Mouse (Mus musculus) stomach, embryonic 15.5 days (tissue): Measurements from ENCODE around the gene Hist1h3e. TPM values are rescaled to one million over a fixed set of nuclear protein-coding genes. Genes with fewer than 3 reads are reported as not detected.
"Not testable (repeated sequence)": the region's sequence is repeated elsewhere in the genome, so short reads cannot be mapped to it uniquely, and the experiment has no call there.

Source experiments
- ATAC-seq: fragments of 200-750 bp; cut with Nextera tagmentation; 2 replicates; pipeline ENCODE4 v1.8.0; 2017; ENCODE audit warnings: low read depth, moderate number of reproducible peaks, moderate TSS enrichment; ENCODE audit not compliant: insufficient read depth, low FRiP score
- H3K27ac ChIP-seq: fragments of 300-500 bp; sonication (generic); 2 replicates; pipeline ENCODE4 v1.5.1; 2015; ENCODE audit warnings: mild to moderate bottlenecking, inconsistent platforms
- H3K27me3 ChIP-seq: fragments of 300-500 bp; sonication (generic); replicated peaks from 2 replicates; pipeline ENCODE4 v1.6.1; 2015; ENCODE audit warnings: inconsistent platforms
- H3K36me3 ChIP-seq: fragments of 300-500 bp; sonication (generic); 2 replicates; pipeline ENCODE4 v1.6.1; 2015; ENCODE audit warnings: inconsistent platforms
- H3K4me1 ChIP-seq: fragments of 300-500 bp; sonication (generic); 2 replicates; pipeline ENCODE4 v1.6.1; 2015; ENCODE audit warnings: inconsistent platforms
- H3K4me2 ChIP-seq: fragments of 300-500 bp; sonication (generic); 2 replicates; pipeline ENCODE4 v1.6.1; 2015; ENCODE audit warnings: mild to moderate bottlenecking, inconsistent platforms
- H3K4me3 ChIP-seq: fragments of 300-500 bp; sonication (generic); replicated peaks from 2 replicates; pipeline ENCODE4 v1.5.1; 2015; ENCODE audit warnings: inconsistent platforms
- H3K9ac ChIP-seq: fragments of 300-500 bp; sonication (generic); 2 replicates; pipeline ENCODE4 v1.6.1; 2015; ENCODE audit warnings: inconsistent platforms
- H3K9me3 ChIP-seq: fragments of 300-500 bp; sonication (generic); 2 replicates; pipeline ENCODE4 v1.6.1; 2016; ENCODE audit warnings: inconsistent platforms
- WGBS: fragments of 180-500 bp; shearing (Covaris S2); methylation state at CpG from one replicate; pipeline ENCODE4 v1.1.7; 2015; 5-methylcytosine and 5-hydroxymethylcytosine counted together
- polyA plus RNA-seq: library from polyadenylated mRNA; unstranded; fragments of >200 nt; fragmentation: Nextera tagmentation; extraction: Ambion mirVana; gene quantifications from 2 replicates; pipeline ENCODE4 v1.2.1, GENCODE M21; 2015

The Hist1h3e gene
- polyA plus RNA-seq, 1 experiment from 2014 or later = 6.7 TPM

DNA sequence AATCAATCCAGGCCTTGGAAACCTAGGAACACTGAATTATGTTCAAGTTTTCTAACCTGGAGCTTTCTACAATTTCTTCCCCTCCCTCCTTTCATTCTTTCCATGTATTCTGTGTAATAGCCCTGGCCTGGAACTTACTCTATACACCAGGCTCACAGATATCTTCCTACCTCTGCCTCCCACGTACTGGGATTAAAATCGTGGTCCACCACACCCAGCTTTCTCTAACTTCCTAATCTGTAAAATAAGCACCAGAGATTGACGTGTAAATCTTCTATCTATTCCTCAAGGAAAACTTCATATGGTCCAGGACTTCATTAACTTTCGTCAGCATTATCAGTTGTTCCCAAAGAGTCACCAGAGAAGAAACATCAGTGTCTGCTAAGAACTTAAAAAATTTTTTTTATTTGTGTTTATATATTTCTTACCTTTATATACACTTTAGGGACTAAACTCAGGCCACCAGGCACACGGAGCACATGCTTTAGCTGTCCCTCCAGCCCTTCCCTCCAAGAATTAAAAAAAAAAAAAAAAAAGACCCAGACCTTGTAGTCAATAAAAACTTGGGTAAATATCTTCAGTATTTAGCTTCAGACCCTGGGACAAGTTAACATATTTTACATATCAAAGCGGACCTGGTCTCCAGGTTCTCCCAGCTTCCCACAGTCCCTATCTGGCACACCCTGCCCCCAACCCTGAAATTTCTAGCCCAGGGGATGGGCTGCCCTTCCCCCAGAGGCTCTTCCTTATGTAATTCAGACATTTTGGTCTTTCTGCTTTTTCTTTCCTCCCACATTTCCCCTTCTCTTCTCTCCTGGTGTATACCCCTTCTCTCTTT, 20.3 kb upstream of the Hist1h3e start:
- Histone ChIP-seq H3K27ac (peak overlapping the region; percentile 86), H3K9ac (peak overlapping the region; percentile 46; the same call in 1 of the 2 replicates), H3K4me3 (peak overlapping the region; percentile 50), H3K4me1 (peaks cover 10% of the 10 kb centered on the region; the same call in 1 of the 2 replicates), H3K27me3 (no peaks in the 10 kb centered on the region), H3K4me2 (peak overlapping the region; percentile 75), H3K36me3 (no peaks in the 10 kb centered on the region), H3K9me3 (no peaks in the 10 kb centered on the region)
- no peak for ATAC-seq
- 8% methylated on average over 6 of the region's 6 CpGs for WGBS

GRCm38 (mm10) chr13:23581408-23582218, 19.4 kb upstream of the Hist1h3e start, which contains the start of gene Hist1h4d:
Hist1h4d (plus strand) TSS chr13:23581598.
- peak within 1 kb of the TSS; percentile 46 for H3K9ac ChIP-seq
- peak within 1 kb of the TSS; percentile 50 for H3K4me3 ChIP-seq
- no peaks in the 10 kb centered on the region for H3K36me3 ChIP-seq
- peak within 1 kb of the TSS; percentile 75 for H3K4me2 ChIP-seq
- H3K9me3 ChIP-seq = no peaks in the 10 kb centered on the region
- peak; percentile 91 for ATAC-seq
- H3K27me3 ChIP-seq = no peaks in the 10 kb centered on the region
- H3K27ac ChIP-seq = peak within 1 kb of the TSS; percentile 86
- under 1% methylated on average over 43 of the region's 43 CpGs for WGBS
- H3K4me1 ChIP-seq = peaks cover 12% of the 10 kb centered on the region; the same call in 1 of the 2 replicates

DNA sequence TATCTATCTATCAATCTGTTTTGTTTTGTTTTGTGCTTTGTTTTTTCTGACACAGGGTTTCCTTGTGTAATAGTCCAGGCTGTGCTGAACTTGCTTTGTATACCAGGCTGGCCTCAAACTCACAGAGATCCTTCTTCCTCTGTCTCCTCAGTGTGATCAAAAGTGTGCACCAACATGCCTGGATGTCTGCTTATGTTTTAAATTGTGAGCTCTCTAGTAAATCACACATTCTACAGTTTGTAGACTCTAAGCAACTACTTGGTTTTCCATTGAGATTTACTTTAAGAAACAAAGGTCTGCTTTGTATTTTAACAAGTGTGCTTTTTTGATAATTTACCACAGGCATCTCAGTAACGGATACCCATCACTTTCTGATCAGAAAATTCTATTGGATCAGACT, 15.7 kb upstream of the Hist1h3e start:
- Histone ChIP-seq H3K27ac (no peak overlapping the region), H3K9ac (no peak overlapping the region), H3K9me3 (no peaks in the 10 kb centered on the region), H3K4me1 (peaks cover 14% of the 10 kb centered on the region; the same call in 1 of the 2 replicates), H3K4me2 (no peak overlapping the region), H3K27me3 (no peaks in the 10 kb centered on the region), H3K36me3 (no peaks in the 10 kb centered on the region), H3K4me3 (no peak overlapping the region)
- no peak for ATAC-seq
- 96% methylated on average over 1 of the region's 1 CpGs for WGBS

DNA sequence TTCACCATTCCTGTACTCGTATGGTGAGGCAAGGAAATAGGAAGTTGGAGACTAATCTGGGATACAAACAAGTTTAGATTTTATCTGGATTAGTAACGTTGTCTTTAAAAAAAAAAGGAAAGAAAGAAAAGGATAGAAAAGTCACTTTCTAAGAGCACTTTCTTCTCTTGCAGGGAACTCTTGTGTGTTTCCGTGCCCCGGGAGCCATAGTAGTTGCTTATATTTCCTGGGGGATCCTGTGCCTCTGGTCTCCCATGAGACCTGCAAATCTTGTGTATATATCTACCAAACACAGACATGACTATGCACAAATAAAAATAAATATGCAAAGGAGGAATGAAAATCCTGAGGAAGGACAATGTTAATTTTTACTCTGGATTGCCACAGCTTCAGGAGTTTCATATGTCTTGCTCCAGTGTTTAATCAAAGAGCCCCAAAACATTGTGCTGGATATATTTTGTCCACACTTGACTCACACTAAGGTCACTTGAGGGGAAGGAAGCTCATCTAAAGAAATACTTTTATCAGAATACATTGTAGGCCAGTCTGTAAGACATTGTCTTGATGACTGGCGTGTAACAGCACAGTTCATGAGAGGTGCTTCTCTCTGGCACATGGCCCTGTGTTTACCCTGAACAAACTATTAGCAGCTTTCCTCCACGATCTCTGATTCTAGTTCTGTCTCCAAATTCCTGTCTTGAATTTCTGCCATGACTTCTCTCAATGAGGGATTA, 14.9 kb upstream of the Hist1h3e start:
- Histone ChIP-seq H3K4me2 (peak overlapping the region; percentile 71), H3K27me3 (no peaks in the 10 kb centered on the region), H3K4me3 (peak overlapping the region; percentile 44), H3K36me3 (no peaks in the 10 kb centered on the region), H3K9me3 (no peaks in the 10 kb centered on the region), H3K9ac (no peak overlapping the region; the same call in 1 of the 2 replicates), H3K27ac (peak overlapping the region; percentile 86), H3K4me1 (peaks cover 10% of the 10 kb centered on the region; the same call in 1 of the 2 replicates)
- 27% methylated on average over 6 of the region's 6 CpGs for WGBS
- no peak for ATAC-seq

GRCm38 (mm10) chr13:23576351-23576881, 14.2 kb upstream of the Hist1h3e start:
- H3K27ac ChIP-seq = peak overlapping the region; percentile 86
- H3K36me3 ChIP-seq = no peaks in the 10 kb centered on the region
- 0 out of 2 replicates have a peak, but pooled peaks cover 7% of the 10 kb centered on the region for H3K4me1 ChIP-seq
- H3K27me3 ChIP-seq = no peaks in the 10 kb centered on the region
- no peak for ATAC-seq
- H3K9me3 ChIP-seq = no peaks in the 10 kb centered on the region
- peak overlapping the region; percentile 71 for H3K4me2 ChIP-seq
- peak overlapping the region; percentile 44 for H3K4me3 ChIP-seq
- WGBS = 6% methylated on average over 7 of the region's 7 CpGs
- peak overlapping the region; percentile 46 for H3K9ac ChIP-seq

DNA sequence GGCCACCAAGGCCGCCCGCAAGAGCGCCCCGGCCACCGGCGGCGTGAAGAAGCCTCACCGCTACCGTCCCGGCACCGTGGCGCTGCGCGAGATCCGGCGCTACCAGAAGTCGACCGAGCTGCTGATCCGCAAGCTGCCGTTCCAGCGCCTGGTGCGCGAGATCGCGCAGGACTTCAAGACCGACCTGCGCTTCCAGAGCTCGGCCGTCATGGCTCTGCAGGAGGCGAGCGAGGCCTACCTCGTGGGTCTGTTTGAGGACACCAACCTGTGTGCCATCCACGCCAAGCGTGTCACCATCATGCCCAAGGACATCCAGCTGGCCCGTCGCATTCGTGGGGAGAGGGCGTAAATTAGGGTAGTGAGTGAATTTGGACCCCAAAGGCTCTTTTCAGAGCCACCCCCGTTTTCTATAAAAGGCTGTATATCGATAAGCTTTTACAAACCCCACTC, 13.7 kb upstream of the Hist1h3e start:
- Histone ChIP-seq H3K4me2 (peak overlapping the region; percentile 71), H3K27ac (peak overlapping the region; percentile 86), H3K4me3 (peak overlapping the region; percentile 44), H3K9ac (peak overlapping the region; percentile 46)
- H3K9me3 ChIP-seq, H3K4me1 ChIP-seq, H3K36me3 ChIP-seq, H3K27me3 ChIP-seq, ATAC-seq: not testable (repeated sequence)
- WGBS = under 1% methylated on average over 12 of the region's 40 CpGs

DNA sequence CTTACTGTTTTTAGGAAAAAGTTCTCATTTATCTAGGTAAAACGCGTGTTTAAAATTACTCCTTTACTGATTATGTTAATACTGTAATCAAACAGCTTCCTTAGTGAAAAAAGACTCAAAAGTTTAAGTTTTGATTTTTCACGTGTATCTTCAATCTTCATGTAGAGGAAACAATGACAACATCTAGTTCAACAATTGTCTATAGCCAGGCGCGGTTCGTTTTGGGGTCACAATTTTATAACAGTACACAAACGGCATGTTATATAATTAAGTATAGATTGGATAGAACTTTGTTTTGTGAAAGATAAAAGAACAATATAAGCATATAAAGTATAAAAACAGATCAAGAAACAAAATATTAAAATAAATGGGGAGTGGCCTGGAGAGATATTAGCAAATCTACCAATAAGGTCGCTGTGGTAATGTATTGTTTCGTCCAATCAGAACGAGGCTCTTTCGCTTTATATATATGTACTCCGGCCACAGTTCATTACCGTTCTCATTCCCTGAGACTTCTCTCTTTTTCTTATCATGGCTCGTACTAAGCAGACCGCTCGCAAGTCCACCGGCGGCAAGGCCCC, 13.2 kb upstream of the Hist1h3e start, which contains the start of gene Hist1h3d:
Gene Hist1h3d (plus strand): TSS at position 493 of the 581 bp plus-strand sequence.
- no peaks in the 10 kb centered on the region for H3K27me3 ChIP-seq
- ATAC-seq = peak; percentile 62
- H3K9ac ChIP-seq = peak within 1 kb of the TSS; percentile 46
- no peaks in the 10 kb centered on the region for H3K9me3 ChIP-seq
- WGBS = under 1% methylated on average over 17 of the region's 18 CpGs
- peak within 1 kb of the TSS; percentile 44 for H3K4me3 ChIP-seq
- peak within 1 kb of the TSS; percentile 71 for H3K4me2 ChIP-seq
- H3K27ac ChIP-seq = peak within 1 kb of the TSS; percentile 94
- H3K36me3 ChIP-seq = no peaks in the 10 kb centered on the region
- 0 out of 2 replicates have a peak, but pooled peaks cover 7% of the 10 kb centered on the region for H3K4me1 ChIP-seq

- peak overlapping the region; percentile 94 for H3K27ac ChIP-seq
- H3K4me3 ChIP-seq = peak overlapping the region; percentile 36
- not testable (repeated sequence) for H3K9me3 ChIP-seq, H3K36me3 ChIP-seq, ATAC-seq, H3K9ac ChIP-seq, H3K4me1 ChIP-seq, H3K27me3 ChIP-seq
- H3K4me2 ChIP-seq = peak overlapping the region; percentile 71
- under 1% methylated on average over 12 of the region's 39 CpGs for WGBS
Measured at GRCm38 (mm10) chr13:23574546-23575170, 12.5 kb upstream of the Hist1h3e start.

- H3K9me3 ChIP-seq, H3K36me3 ChIP-seq, H3K4me1 ChIP-seq, H3K27me3 ChIP-seq: not testable (repeated sequence)
- WGBS = under 1% methylated on average over 42 of the region's 42 CpGs
- H3K4me3 ChIP-seq = peak within 1 kb of the TSS; percentile 47
- peak within 1 kb of the TSS; percentile 94 for H3K27ac ChIP-seq
- peak within 1 kb of the TSS; percentile 71 for H3K4me2 ChIP-seq
- H3K9ac ChIP-seq = peak within 1 kb of the TSS; percentile 37; the same call in 1 of the 2 replicates
- peak; percentile 87 for ATAC-seq
Measured at GRCm38 (mm10) chr13:23573898-23574524, 11.8 kb upstream of the Hist1h3e start, which contains the start of the genes Hist1h2bf and Hist1h2ad. Hist1h2bf (minus strand) TSS chr13:23574196. Hist1h2ad (plus strand) TSS chr13:23574381.
